Mouse (Mus musculus): Measurements from ENCODE around the gene Rhebl1. TPM values are rescaled to one million over a fixed set of nuclear protein-coding genes. Genes with fewer than 3 reads are reported as not detected.
A peak's percentile ranks its signal among the peaks of the same experiment; 100 is the strongest.

The Rhebl1 gene
- total RNA-seq, 2 experiments from 2014 or later = 1.3 TPM

GRCm38 (mm10) chr15:98851229-98851818 is 43.0 kb downstream of the Rhebl1 start:
- no peak for DNase-seq (ENCODE audit: low spot score)

- no peak for DNase-seq (ENCODE audit: low spot score)
These were observed 43.7 kb downstream of the Rhebl1 start for GRCm38 (mm10) chr15:98850668-98851067.

- DNase-seq (ENCODE audit: low spot score) = no peak
These were observed 44.3 kb downstream of the Rhebl1 start for GRCm38 (mm10) chr15:98849956-98850600.

- no peak for DNase-seq (ENCODE audit: low spot score)
These were observed 45.2 kb downstream of the Rhebl1 start for GRCm38 (mm10) chr15:98849165-98849564.

GRCm38 (mm10) chr15:98846140-98846539 is 48.2 kb downstream of the Rhebl1 start:
- DNase-seq (ENCODE audit: low spot score) = no peak

DNA sequence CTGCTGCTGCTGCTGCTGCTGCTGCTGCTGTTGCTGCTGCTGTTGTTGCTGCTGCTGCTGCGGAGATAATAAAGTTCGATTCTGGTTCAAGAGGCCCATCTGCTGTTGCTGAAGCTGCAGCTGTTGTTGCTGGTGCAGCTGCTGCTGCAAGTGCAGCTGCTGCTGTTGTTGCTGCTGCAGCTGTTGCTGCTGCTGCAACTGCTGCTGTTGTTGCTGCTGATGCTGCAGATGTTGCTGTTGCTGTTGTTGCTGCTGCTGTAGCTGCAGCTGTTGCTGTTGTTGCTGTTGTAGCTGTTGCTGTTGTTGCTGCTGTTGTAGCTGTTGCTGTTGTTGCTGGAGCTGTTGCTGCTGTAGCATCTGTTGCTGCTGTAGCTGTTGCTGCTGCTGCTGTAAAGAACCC is 49.2 kb downstream of the Rhebl1 start:
- DNase-seq (ENCODE audit: low spot score) = no peak

DNA sequence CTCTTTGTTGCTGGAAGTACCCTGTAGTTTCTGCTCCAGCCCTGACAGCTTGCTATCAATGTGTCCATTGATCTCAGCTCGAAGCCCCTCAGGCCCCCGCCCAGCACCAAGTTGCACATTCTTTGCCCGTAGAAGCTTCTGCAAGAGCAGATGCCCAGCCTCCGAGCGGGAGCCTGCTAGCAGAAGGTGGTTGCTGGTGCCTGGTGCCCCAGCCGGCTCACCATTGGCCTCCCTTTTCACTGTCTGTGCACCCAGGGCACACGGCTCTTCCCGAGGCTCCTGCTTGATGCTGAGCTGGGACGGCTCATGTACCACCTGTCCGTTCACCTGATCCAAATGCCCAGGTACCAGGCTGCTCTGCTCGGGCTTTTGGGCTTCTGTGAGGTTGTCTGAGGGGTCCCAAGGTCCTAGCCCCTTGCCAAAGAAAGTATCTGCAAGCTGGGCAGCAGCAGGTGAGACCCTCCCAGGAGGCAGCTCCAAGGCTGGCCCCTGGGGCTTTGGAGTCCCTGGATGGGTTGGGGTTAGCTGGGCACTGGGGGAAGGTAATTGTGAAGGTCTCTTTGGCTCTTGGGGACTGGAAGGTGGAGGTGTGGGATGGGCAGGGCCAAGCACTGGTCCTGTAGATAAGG is 50.6 kb downstream of the Rhebl1 start:
- DNase-seq (ENCODE audit: low spot score) = no peak

GRCm38 (mm10) chr15:98839671-98840585 is 54.4 kb downstream of the Rhebl1 start:
- DNase-seq (ENCODE audit: low spot score) = no peak

DNA sequence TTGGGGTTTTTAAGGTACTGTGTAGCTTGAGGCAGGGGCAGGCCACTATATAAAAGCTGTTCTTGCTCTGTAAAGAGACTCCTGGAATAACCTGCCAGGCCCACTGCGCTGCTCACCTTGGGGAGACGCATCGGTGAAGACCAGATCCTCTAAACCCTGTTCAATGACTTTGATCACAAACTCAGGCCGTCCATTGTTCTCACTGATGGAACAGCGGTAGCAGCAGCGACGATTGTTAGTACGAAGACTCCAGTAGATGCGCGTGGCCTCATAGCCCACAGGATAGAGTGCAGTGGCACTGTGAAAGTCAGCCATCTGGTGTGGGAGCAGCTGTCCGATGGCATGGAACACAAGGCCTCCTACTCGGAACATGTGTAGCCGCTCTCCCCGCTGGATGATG is 55.2 kb downstream of the Rhebl1 start:
- no peak for DNase-seq (ENCODE audit: low spot score)

GRCm38 (mm10) chr15:98837743-98838103 is 56.6 kb downstream of the Rhebl1 start:
- no peak for DNase-seq (ENCODE audit: low spot score)

- no peak for DNase-seq (ENCODE audit: low spot score)
These were observed 57.2 kb downstream of the Rhebl1 start for GRCm38 (mm10) chr15:98837006-98837742.

DNA sequence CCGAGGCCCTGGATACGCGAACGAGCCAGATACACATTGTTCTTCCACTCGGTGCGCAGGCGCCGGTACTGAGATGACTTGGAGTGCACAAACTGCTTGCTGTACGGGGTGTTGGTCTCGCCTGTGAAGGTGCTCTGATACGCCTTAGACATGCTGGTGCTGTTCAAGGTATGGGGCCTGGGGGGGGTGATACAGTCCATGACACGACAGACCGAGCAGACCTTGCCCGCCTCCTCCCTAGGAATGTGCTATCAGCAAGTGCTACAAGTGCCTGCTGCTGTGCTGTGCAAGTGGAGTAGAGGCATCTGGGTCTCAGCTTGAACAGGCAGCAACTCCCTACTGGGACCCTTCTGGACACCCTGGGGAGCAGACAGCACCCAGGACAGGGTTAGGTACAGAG is 59.0 kb downstream of the Rhebl1 start:
- no peak for DNase-seq (ENCODE audit: low spot score)

DNA sequence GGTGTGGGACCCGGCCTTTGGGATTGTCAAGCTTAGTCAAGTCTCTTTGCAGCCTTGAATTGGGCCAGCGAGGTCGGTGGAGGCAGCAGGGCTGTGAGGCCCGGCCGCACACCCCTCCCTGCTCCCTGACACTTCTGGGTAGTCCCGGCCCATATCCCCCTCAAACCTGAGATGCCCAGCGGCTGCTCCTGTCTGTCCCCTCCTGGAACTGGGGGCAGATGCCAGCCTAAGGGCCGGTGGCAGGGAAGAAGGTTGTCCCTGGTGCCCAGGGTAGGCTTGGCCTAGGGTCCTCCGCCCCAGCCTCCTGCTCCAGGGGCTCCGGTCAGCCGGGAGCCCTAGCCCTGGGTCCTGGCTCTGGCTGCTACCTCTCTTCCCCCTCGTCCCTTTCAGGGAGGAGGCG is 60.3 kb downstream of the Rhebl1 start:
- no peak for DNase-seq (ENCODE audit: low spot score)

- no peak for DNase-seq (ENCODE audit: low spot score)
These were observed 61.1 kb downstream of the Rhebl1 start for GRCm38 (mm10) chr15:98833281-98833680.

DNA sequence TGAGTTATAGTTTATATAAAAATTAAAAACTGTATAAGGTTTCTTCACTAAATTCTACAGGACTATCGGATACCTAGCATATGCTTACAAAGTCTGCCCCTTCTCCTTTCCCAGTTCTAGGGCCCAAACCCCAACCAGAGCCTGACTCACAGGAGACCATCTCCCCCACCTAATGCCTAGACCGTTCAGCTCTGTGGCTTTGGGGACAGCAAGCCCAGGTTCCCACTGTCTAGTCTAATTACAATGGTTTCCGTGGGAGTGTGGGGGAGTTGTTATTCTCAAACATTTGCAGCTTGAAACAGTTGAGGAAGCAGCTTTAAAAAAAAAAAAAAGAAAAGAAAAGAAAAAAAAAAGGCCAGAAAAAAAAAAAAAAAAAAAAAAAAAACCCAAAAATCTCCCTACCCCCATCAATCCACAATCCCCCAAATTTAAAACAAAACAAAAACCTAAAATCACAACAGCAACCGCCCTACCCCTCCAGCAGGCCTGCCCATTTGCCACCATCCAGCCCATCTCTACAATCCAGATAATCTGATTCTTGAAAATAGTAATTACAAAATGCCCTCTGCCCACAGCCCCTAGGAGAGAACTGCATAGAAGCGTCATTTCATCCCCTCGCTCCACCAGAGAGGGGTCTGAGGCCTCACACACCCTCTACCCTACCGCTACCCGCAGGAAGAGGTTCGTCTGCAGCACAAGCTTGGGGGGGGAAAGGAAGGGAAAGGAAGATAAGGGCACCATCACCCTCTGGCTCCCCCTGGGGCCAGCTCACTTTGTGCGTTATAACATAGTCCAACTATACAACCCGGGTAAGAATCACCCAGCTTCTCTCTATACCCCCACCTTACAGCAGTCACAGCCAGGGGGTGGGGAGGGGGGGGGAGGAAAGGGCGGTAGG is 61.9 kb downstream of the Rhebl1 start:
- DNase-seq (ENCODE audit: low spot score) = no peak

DNA sequence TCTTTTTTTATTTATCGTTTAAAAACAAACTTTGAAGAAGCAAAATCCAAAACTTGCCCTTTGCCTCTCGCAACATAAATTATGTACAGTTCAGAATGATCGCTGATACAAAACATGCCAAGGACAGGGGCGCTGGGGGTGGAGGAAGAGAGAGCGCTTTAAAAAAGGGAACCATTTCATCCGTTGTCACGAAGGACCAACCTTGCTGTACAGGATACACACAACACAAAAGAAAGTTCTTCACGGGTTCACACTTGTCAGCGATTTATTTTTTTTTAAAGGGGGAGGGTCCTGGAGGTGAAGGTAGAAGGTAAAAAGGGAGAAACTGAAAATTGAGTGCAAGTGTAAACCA is 62.7 kb downstream of the Rhebl1 start:
- no peak for DNase-seq (ENCODE audit: low spot score)

GRCm38 (mm10) chr15:98830736-98831683 is 63.3 kb downstream of the Rhebl1 start, which contains the start of gene Prkag1:
Gene Prkag1 (minus strand): TSS chr15:98831521.
- peak; percentile 96 for DNase-seq (ENCODE audit: low spot score)
